Mouse (Mus musculus) cerebellum, postnatal 36 days (tissue): Measurements from ENCODE around the gene Polr2b.

Source experiments
- DNase-seq, 2 experiments: peaks; one replicate each; pipeline ENCODE4 v3.0.0; 2021 to 2022; ENCODE audit warnings: mixed read lengths in 2 of 2

The Polr2b gene

DNA sequence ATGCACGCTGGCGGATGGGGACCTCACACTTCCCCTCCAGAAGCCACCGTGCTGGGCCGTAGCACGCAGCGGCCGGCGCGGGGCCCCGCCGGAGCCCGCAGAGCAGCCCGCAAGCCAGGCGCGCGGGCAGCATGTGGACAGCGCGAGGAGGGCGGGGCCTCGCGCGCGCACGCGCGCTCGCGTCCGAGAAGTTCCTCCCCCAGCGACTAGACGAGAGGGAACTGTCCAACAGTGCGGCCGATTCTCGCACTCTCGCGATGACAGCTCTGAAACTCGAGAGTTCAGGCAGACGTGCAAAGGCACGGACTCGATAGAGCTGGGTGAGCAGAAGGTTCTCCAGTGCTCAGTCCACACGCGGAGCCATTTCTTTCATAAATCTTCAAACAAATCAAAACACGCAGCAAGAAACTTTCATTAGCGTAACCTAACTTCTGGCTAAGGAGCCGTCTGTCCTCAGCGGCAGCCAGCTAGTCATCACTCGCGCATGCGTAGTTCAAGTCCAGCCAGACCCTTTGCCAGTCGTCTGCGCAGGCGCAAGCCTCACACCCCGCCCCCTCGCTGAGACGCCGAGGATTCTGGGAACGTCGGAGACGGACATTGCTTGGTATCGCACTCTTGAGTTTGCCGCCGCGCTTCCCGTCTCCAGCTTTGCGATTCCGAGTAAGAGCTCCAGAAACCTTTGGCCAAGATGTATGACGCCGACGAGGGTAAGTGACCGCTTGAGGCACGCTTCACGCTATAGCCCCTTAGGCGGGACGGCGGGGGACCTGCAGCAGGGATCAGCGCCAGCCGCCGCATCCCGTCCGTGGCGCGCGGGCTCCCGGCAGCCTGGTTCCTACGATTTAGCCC is at the start of gene Polr2b, which contains the start of gene Noa1:
Gene Polr2b, plus strand, starts transcription at position 224 of the 849 bp plus-strand sequence.
Gene Noa1, minus strand, starts transcription at position 161 of the 849 bp plus-strand sequence.
- DNase-seq: peak; percentile 99 to 100

DNA sequence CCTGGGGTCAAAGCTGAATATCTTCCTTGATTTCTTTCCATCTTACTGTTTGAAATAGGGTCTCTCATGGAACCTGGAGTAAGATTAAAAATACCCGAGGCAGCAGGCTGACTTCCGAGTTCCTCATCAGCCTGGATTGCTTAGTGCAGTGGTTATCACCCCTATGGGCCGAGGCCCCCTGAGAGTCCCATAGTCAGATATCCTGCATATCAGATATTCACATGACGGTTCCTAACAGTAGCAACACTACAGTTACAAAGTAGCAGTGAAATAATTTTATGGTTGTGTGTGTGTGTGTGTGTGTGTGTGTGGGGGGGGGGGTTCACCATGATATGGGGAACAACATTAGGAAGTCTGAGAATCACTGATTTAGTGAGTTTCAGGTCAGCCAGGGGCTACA is 48.8 kb upstream of the Polr2b start:
- no peak for DNase-seq

DNA sequence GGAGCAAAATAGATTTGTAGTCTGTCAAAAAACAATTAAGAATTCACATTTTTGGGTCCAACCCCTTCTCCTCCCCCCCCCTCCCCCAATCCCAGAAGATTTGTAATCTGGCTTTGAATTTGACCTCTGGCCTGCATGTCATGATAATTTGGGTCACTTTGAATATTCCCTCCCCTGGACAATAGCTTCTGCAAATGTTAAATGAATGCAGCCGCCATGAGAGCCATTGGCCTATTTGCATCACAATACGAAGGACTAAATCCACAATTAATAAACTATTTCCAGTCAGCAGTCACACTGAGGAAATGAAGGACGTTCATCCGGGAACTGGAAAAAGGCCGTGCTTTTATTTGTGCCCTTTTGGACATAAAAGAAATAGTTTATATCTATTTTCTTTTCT is 47.8 kb upstream of the Polr2b start:
- DNase-seq: no peak

DNA sequence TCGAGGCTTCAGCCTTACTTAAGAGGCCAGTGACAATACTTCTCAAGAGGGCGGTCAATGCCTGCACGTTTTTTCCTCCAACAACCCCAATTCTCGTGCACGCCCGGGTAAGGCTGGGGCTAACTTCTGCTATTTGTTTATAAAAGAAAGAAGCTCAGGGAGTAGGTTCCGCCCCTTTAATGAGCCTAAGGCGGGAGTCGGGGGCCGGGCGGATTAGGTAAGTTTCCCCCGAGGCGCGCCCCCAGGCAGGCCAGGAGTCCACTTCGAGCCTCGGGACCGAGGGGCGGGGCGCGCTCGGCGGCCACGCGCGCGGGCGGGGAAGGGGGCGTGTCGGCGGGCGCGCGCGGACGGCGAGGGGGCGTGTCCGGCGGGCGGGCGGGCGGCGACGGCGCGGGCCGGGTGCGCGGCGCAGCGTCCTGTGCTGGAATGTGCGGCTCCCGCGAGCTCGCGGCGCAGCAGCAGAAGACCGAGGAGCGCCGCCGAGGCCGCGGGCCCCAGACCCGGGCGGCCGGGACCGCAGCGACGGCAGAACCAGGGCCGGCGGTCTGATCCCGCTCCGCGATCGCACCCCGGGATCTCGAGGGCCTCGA is 44.8 kb upstream of the Polr2b start, which contains the start of gene Rest:
Gene Rest, plus strand, starts transcription at position 411 of the 590 bp plus-strand sequence.
- peak; percentile 29 to 51 for DNase-seq

DNA sequence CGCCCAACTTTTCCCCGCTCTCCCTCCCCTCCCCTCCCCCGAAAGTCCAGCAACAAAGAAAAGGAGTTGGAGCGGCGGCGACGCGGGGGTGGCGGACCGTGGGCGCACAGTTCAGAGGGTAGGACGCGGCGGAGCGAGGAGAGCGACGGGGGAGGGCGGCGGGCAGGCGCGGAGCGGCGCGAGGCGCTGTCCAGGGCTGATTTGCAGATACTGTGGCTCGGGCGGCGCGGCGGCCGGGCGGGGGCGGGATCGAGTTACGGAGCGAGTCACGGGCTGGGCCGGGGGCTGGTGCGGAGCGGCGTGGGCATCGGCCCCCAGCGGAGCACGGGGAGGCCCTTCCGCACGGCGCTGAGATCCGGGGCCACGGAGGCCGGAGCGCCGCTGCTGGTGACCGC is 44.3 kb upstream of the Polr2b start:
- DNase-seq: peak in 1 of 2 experiments; percentile 33

DNA sequence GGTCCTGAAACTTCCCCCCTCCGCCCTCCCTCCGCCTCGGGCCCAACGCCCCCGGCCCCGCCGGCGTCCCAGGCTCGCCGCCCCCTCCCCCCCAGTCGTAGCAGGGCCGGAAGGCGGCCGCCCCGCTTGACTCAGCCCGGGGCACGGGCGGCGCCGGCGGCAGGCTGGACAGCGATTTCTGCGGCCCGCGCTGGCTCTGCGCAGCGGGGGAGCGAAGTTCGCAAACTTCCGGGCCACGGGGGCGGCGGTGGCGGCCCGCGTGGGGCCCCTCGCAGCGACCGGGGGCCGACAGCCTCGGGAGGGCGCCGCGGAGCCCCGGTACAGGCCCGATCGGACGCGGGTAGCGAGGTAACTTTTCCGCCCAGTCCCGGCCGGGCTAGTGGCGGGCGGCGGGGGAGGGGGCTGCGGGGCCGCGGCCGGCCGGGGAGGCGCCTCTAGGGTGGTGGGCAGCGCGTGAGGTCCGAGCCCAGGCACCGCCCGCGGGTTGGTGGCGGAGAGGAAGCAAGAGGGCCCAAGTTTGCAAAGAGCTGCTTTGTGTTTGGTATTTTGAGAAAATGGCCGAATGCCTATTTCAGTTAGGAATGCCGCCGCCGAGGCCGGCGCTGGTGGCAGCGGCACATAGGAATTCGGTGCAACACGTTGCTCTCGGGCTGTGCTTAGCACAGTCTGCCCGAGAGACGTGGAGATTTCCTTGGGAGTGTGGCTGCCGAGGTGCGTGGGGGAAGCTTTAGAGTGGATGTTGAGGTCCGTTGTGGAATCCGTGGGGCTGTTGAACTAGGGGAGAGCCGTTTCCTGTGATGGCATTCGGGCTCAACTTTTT is 43.7 kb upstream of the Polr2b start:
- DNase-seq: peak in 1 of 2 experiments; percentile 14

DNA sequence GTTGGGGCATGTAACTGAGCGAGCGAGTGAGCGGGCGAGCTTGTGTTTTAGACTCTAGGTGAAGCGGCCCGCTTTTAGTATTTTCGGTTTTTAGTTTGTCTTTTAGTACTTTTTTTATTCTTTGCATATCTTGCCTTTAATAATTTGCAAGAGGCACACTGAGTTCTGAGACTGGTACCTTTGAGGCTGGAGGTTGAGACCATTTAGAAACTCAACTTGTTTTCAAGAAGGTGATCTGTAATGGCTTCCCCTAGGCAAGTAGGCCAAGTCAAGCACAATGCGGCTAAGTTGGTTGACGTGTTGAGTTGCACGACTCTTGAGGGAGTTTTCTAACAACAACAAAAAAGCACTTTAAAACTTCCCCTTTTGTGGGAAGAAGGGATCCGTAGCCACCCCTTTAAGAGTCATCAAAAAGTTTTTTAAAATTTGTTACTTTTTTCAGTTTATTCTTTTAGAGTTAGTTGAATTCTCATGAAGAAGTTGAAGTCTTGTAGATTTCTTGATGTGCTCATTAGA is 43.0 kb upstream of the Polr2b start:
- DNase-seq: no peak

DNA sequence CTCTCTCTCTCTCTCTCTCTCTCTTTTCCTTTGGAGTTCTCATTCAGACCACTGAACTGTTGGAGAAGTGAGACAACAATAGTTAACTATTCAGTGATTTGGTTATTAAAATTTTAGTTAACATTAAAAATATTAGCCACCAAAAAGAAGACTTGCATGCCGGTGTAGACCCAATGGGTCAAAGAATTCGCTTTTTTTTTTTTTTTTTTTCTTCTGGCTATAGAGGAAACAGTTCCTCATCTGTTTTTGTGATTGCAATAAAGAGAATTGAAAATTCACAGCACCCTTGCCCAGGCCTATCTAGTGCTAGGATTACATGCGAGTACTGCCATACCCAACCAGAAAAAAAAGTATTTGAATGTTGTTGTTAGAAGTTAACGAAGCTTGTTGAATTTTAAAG is 42.5 kb upstream of the Polr2b start:
- no peak for DNase-seq

DNA sequence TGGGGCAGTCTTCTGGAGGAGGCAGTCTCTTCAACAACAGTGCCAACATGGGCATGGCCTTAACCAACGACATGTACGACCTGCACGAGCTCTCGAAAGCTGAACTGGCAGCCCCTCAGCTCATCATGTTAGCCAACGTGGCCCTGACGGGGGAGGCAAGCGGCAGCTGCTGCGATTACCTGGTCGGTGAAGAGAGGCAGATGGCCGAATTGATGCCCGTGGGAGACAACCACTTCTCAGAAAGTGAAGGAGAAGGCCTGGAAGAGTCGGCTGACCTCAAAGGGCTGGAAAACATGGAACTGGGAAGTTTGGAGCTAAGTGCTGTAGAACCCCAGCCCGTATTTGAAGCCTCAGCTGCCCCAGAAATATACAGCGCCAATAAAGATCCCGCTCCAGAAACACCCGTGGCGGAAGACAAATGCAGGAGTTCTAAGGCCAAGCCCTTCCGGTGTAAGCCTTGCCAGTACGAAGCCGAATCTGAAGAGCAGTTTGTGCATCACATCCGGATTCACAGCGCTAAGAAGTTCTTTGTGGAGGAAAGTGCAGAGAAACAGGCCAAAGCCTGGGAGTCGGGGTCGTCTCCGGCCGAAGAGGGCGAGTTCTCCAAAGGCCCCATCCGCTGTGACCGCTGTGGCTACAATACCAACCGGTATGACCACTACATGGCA is 41.9 kb upstream of the Polr2b start:
- no peak for DNase-seq

DNA sequence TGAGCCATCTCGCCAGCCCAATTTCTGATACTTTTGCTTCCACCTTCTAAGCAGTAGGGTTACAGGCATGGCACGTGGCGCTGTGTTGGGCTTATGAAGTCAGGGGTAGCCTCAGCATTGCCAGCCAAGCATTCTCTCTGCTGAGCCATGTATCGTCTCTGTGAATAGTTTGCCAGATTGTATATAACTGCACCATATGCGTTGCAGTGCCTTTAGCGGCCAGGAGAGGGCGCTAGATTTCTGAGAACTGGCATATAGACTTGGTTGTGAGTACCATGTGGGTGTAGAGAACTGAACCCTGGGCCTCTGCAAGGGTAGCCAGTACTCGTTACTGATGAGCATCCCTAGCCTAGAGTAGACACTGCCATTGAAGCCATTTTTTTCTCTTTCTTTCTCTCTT is 40.5 kb upstream of the Polr2b start:
- DNase-seq: no peak

DNA sequence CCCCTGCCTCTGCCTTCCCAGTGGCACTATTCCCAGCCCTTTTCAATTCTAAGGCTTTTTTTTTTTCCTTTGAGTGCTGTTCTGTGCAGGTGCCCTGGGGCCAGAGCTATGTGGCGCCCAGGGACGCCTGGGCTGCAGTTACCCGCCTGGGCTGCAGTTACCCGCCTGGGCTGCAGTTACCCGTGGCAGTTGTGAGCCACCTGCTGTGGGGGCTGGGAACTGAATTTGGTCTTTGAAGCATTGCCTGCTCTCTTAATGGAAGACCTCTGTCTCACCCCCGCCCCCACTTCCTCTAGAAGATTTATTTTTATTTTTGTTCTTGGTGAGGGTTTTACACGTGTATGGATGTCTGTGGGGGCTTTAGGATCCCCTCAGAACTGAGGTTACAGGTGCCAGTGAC is 36.8 kb upstream of the Polr2b start:
- DNase-seq: no peak

DNA sequence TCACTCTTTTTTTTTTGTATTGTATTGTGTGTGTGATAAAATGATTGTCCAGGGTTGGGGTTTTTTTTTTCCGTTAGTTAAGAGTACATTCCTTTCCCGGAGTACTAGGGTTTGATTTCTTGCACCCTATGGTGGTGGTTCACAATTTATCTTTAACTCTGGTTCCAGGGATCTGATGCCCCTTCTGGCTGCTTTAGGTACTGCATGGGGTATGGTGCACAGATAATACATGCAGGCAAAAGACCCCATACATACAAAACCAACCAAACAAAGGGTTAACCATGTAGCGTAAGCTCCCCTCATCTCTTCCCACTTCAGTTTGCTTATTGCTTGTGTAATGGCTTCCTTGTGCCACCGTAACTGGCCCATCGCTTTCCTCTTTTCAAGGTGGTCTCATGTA is 34.0 kb upstream of the Polr2b start:
- DNase-seq: peak; percentile 15 to 17

DNA sequence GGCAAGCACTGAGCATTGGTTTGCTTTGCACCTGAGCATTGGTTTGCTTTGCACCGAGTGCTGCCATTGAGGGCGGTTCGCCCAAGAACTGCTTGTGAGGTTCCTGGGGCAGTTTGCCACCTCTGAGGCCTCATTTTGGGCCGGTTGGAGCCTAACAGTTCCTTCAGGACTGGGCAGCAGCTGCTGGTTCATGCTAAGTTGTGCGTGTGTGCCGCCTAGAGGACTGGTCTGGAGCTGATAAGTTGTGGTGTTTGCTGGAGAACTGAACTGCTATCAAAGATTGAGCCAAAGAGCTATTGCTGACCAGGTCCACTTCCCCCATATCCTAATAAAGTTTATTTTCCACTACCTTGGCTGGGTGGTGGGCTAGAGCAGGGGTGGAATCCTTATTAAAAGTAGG is 32.7 kb upstream of the Polr2b start:
- no peak for DNase-seq

DNA sequence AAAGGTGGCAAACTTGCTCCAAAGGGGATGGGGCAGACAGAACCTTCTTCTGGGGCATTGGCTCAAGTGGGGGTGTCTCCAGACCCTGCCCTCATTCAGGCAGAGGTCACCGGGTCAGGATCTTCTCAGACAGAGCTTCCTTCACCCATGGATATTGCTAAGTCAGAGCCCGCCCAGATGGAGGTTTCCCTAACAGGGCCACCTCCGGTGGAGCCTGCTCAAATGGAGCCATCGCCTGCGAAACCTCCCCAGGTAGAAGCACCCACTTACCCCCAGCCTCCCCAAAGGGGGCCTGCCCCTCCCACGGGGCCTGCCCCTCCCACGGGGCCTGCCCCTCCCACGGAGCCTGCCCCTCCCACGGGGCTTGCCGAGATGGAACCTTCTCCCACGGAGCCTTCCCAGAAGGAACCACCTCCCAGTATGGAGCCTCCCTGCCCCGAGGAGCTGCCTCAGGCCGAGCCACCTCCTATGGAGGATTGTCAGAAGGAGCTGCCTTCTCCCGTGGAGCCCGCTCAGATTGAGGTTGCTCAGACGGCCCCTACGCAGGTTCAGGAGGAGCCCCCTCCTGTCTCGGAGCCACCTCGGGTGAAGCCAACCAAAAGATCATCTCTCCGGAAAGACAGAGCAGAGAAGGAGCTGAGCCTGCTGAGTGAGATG is 28.3 kb upstream of the Polr2b start:
- peak in 1 of 2 experiments; percentile 12 for DNase-seq

DNA sequence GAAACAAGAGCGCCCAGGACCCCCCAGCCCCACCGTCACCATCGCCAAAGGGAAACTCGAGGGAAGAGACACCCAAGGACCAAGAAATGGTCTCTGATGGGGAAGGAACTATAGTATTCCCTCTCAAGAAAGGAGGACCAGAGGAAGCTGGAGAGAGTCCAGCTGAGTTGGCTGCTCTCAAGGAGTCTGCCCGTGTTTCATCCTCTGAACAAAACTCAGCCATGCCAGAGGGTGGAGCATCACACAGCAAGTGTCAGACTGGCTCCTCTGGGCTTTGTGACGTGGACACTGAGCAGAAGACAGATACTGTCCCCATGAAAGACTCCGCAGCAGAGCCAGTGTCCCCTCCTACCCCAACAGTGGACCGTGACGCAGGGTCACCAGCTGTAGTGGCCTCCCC is 27.7 kb upstream of the Polr2b start:
- peak; percentile 21 to 25 for DNase-seq

DNA sequence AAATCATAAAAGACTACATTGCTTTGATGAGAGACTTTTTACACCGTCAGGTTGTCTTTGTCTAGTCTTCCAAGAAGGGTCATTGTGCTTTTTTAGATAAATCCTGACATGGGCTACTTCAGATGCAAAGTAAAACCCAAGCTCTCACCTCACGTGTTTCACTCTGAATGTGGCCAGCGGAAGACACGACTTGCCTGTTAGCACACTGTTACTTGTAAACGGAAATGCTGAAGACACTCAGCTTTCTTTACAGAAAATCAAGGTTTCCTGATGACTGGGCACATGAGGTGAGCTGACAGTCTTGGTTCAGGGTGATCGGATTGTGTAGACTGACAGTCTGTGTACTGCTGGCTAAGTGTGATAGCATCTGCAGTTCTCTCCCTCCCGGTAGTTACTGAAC is 24.3 kb upstream of the Polr2b start:
- DNase-seq: no peak

DNA sequence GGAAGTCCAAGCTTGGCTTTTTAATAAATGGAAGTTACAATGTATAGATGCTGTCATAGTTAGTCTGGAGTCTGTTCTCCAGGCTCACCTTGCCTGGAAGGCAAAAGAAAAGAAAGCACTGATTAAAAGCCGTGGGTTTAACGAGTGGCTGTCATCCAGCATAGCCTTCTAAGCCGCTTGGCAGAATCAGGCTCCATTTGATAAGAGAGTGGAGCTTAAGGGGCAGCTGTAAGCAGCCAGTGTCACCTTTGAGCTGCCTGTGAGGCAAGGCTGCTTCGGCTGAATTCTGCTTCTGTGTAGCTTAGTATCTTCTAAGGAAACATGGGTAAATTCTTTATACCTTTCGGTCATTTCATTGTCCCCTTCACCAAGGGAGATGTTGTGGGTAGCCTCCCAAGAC is 23.0 kb upstream of the Polr2b start:
- no peak for DNase-seq

DNA sequence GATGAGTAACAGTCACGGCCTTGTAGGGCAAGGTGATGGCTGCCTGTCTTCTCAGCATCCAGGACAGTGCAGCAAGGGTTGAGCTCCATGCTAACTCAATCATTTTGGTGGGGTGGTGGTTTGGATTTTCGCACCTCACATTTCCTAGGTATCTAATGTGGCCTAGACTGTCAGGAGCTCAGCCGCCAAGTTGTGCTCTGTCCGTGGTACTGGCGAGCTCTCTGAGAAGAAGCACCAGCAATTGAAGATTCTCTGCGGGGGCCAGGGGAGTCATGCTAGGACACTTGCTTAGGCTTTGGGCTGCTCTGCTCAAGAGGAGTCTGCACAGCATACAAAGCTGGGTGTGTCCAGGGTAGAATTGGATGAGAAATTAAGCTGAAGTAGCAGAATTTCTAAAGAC is 22.0 kb upstream of the Polr2b start:
- no peak for DNase-seq

DNA sequence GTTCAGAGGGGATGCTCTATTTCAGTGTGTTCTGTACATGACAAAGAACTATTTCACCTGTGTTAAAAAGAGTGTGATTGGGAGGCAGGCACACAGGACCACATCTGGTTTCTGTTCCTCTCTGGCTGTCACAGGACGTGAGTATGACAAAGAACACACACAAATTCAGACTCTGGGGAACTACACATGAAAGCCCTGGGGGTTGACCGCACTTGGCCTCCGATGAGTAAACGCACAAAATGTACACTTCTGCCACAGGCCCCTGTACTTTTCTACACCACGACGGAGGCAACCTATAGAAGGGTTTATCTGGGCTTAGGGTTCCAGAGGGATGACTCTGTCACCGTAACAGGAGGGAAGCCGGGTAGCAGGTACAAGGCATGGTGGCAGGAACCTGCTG is 20.3 kb upstream of the Polr2b start:
- no peak for DNase-seq

DNA sequence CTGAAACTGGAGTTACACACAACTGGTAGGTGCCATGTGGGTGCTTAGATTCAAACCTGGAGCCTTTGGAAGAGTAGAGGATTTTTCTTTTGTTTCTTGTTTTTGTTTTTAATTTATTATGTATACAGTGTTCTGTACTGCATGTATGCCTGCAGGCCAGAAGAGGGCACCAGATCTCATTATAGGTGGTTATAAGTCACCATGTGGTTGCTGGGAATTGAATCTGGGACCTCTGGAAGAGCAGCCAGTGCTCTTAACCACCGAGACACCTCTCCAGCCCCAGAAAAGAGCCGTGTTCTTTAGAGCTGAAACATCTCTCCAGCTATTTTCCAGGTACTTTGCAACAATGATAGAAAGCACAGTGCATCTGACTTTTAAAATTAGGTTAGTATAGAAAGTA is 19.3 kb upstream of the Polr2b start:
- DNase-seq: no peak

DNA sequence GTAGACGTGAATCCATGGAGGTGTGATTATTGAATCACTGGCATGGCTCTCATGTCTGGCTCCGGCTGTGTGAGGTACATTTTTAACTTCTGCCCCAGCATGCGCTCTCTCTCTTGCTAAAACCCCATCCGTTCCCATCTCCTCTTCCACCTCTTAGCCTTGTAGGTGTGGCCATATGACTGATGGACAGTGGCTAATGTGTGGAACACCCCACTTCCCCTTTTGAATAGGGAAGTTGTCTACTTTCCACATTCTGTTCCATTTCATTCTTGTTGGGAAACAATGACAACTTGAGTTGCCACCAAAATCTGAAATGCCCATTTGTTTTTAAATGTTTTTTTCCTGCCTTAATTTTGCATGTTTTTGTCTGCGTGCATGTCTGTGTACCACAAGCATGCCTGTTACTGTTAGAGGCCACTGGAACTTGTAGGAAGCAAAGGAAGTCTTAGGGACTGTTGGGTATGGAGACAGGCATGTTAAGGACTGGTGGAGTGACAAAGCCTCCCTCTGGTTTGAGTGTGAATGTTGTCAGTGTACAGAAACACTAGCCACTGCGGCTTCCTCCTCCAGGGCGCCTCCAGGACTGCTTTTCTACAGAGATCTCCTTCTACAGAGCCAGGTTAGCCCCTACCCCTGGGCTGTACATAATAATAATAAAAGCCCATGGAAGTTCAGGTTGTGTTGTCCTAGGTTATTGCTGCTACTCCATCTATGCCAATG is 17.0 kb upstream of the Polr2b start:
- DNase-seq: no peak
